Mouse (Mus musculus) limb, embryonic 11.5 days (tissue): ENCODE data around the gene Agxt. TPM values are rescaled to one million over a fixed set of nuclear protein-coding genes. Genes with fewer than 3 reads are reported as not detected.
A peak's percentile ranks its signal among the peaks of the same experiment; 100 is the strongest.

ENCODE experiments used
- ATAC-seq: fragments of 200-750 bp; cut with Nextera tagmentation; 2 replicates; pipeline ENCODE4 v1.8.0; 2017; ENCODE audit warnings: low read depth; ENCODE audit not compliant: insufficient number of reproducible peaks, low FRiP score, low TSS enrichment
- DNase-seq: peaks from one replicate; pipeline ENCODE4 v3.0.0-alpha.2; 2015; ENCODE audit warnings: low spot score
- H3K27ac ChIP-seq: fragments of 300-500 bp; sonication (generic); replicated peaks from 2 replicates; pipeline ENCODE4 v1.5.1; 2014; ENCODE audit warnings: low read depth, mild to moderate bottlenecking, low read length
- H3K27me3 ChIP-seq: fragments of 300-500 bp; sonication (generic); 2 replicates; pipeline ENCODE4 v1.6.1; 2014; ENCODE audit warnings: mild to moderate bottlenecking, low read length, mixed read lengths; ENCODE audit not compliant: control insufficient read depth, insufficient read depth
- H3K36me3 ChIP-seq: fragments of 300-500 bp; sonication (generic); 2 replicates; pipeline ENCODE4 v1.6.1; 2014; ENCODE audit warnings: mild to moderate bottlenecking, low read length, moderate library complexity, mixed read lengths; ENCODE audit not compliant: control insufficient read depth, insufficient read depth
- H3K4me1 ChIP-seq: fragments of 300-500 bp; sonication (generic); 2 replicates; pipeline ENCODE4 v1.6.1; 2014; ENCODE audit warnings: low read length, mixed read lengths; ENCODE audit not compliant: control insufficient read depth, insufficient read depth
- H3K4me2 ChIP-seq: fragments of 300-500 bp; sonication (generic); 2 replicates; pipeline ENCODE4 v1.6.1; 2014; ENCODE audit warnings: low read depth, mild to moderate bottlenecking, moderate library complexity; ENCODE audit not compliant: severe bottlenecking
- H3K4me3 ChIP-seq: fragments of 300-500 bp; sonication (generic); 2 replicates; pipeline ENCODE4 v1.5.1; 2014; ENCODE audit warnings: low read depth, low read length
- H3K9ac ChIP-seq: fragments of 300-500 bp; sonication (generic); 2 replicates; pipeline ENCODE4 v1.6.1; 2014; ENCODE audit warnings: mild to moderate bottlenecking, low read length
- H3K9me3 ChIP-seq: fragments of 300-500 bp; sonication (generic); 2 replicates; pipeline ENCODE4 v1.6.1; 2016; ENCODE audit warnings: low read length; ENCODE audit not compliant: control insufficient read depth
- WGBS: fragments of 180-500 bp; shearing (Covaris S2); extraction: QIAGEN DNeasy Blood & Tissue Kit; methylation state at CpG from one replicate; pipeline ENCODE4 v1.1.7; 2014; 5-methylcytosine and 5-hydroxymethylcytosine counted together
- polyA plus RNA-seq: library from polyadenylated mRNA; unstranded; fragments of >200 nt; fragmentation: Nextera tagmentation; extraction: Ambion mirVana; gene quantifications from 2 replicates; pipeline ENCODE4 v1.2.1, GENCODE M21; 2014

Gene Agxt
- polyA plus RNA-seq, 1 experiment from 2014 or later = not detected

GRCm38 (mm10) chr1:93115471-93115870 lies 19.6 kb upstream of the Agxt start:
- Histone ChIP-seq H3K9me3 (no peaks in the 10 kb centered on the region), H3K4me3 (peak overlapping the region; percentile 35), H3K36me3 (no peaks in the 10 kb centered on the region), H3K27ac (no peak overlapping the region), H3K9ac (peak overlapping the region; percentile 49), H3K27me3 (no peaks in the 10 kb centered on the region), H3K4me1 (no peaks in the 10 kb centered on the region), H3K4me2 (peak overlapping the region; percentile 59)
- WGBS = 20% methylated on average over 13 of the region's 13 CpGs
- ATAC-seq (peak; percentile 67), DNase-seq (no peak)

GRCm38 (mm10) chr1:93118816-93119215 lies 16.2 kb upstream of the Agxt start:
- H3K27ac ChIP-seq = no peak overlapping the region
- H3K36me3 ChIP-seq = no peaks in the 10 kb centered on the region
- no peak for ATAC-seq
- H3K9ac ChIP-seq = no peak overlapping the region
- 43% methylated on average over 4 of the region's 4 CpGs for WGBS
- H3K4me2 ChIP-seq = no peak overlapping the region
- no peak overlapping the region for H3K4me3 ChIP-seq
- no peak for DNase-seq
- no peaks in the 10 kb centered on the region for H3K9me3 ChIP-seq
- no peaks in the 10 kb centered on the region for H3K27me3 ChIP-seq
- no peaks in the 10 kb centered on the region for H3K4me1 ChIP-seq

DNA sequence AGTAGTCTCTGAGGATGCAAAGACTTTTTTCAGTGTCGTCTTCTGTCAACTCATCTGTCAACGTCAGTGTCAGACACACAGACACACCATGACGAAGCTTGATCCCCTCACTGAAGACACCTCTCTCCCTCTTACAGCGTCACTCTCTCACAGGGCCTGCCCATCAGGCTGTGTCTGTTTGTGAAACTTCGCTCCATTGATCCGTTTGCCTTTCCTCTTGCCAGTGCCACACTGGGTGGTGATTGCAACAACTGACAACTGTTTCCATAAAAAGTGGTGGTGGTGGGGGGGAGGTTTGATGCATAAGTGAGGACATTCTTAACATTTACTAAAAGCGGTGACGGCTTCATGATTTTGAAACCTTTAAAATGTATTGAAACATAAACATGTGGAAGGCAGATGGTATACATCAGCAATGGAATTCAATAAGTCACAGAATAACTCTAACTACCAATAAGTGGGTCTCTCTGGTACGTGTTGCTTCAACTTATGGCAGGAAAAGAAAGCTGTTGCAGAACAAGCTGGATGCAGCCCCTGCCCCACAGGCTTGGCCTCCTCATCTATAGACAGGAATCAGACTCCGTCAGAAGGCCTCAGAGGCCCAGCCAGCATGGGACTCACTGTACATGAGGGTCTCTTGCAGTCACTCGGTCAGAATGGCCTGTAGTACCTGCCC lies 11.7 kb upstream of the Agxt start:
- 73% methylated on average over 11 of the region's 11 CpGs for WGBS
- Histone ChIP-seq H3K27ac (no peak overlapping the region; the same call in 1 of the 2 replicates), H3K9me3 (no peaks in the 10 kb centered on the region), H3K4me3 (no peak overlapping the region), H3K27me3 (no peaks in the 10 kb centered on the region), H3K4me2 (no peak overlapping the region), H3K9ac (no peak overlapping the region), H3K4me1 (no peaks in the 10 kb centered on the region), H3K36me3 (no peaks in the 10 kb centered on the region)
- DNase-seq (no peak), ATAC-seq (no peak)

DNA sequence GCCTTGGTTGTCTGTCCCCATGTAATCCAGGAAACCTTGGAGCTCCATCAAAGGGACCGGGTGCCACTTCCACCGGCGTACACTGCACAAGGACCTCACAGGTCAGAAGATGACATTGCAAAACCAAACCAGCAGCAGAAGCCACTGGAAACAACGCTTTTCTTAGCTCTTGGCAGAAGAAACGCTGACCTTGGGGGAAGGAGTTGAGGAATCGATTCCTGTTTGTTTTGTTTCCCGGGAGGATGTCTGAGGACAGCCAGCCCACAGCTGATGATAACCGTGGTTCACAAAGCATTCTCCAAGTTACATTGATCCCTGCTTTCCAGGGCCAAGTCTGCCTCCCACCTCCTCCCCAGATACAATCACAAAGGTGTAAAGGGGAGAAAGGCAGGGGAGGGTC lies 11.0 kb upstream of the Agxt start:
- Histone ChIP-seq H3K27me3 (no peaks in the 10 kb centered on the region), H3K9me3 (no peaks in the 10 kb centered on the region), H3K9ac (no peak overlapping the region), H3K36me3 (no peaks in the 10 kb centered on the region), H3K4me1 (peaks cover 4% of the 10 kb centered on the region), H3K27ac (no peak overlapping the region), H3K4me3 (no peak overlapping the region), H3K4me2 (no peak overlapping the region)
- 85% methylated on average over 8 of the region's 8 CpGs for WGBS
- DNase-seq = no peak
- no peak for ATAC-seq

GRCm38 (mm10) chr1:93125256-93125655 lies 9.8 kb upstream of the Agxt start:
- Histone ChIP-seq H3K36me3 (no peaks in the 10 kb centered on the region), H3K9me3 (no peaks in the 10 kb centered on the region), H3K27ac (no peak overlapping the region), H3K4me3 (no peak overlapping the region), H3K4me1 (peaks cover 6% of the 10 kb centered on the region), H3K4me2 (no peak overlapping the region), H3K9ac (no peak overlapping the region), H3K27me3 (no peaks in the 10 kb centered on the region)
- 71% methylated on average over 5 of the region's 5 CpGs for WGBS
- ATAC-seq (no peak), DNase-seq (no peak)

DNA sequence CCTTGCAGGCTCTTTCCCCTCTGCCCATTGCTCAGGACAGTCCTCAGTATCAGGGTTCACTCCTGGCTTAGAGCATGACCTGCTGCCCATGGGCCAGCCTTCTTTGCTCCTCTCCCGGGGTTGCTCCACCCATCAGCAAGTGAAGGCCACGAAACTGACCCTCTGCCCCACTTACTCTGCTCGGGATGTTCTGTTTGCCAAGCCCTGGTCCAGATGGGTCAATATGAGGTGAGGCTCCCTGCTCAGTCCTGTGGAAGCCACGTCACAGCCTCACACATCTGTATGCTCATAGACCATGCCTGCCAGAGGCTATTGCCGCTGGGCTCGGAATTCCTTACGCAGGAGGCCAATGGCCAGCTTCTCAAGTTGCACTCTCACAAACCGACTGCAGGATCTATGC lies 6.8 kb upstream of the Agxt start:
- H3K27ac ChIP-seq = no peak overlapping the region
- DNase-seq (no peak), ATAC-seq (no peak)
- H3K9me3 ChIP-seq = no peaks in the 10 kb centered on the region
- peaks cover 6% of the 10 kb centered on the region for H3K4me1 ChIP-seq
- no peak overlapping the region for H3K4me2 ChIP-seq
- no peak overlapping the region for H3K9ac ChIP-seq
- H3K27me3 ChIP-seq = no peaks in the 10 kb centered on the region
- H3K4me3 ChIP-seq = no peak overlapping the region
- WGBS = 80% methylated on average over 8 of the region's 8 CpGs
- H3K36me3 ChIP-seq = no peaks in the 10 kb centered on the region

DNA sequence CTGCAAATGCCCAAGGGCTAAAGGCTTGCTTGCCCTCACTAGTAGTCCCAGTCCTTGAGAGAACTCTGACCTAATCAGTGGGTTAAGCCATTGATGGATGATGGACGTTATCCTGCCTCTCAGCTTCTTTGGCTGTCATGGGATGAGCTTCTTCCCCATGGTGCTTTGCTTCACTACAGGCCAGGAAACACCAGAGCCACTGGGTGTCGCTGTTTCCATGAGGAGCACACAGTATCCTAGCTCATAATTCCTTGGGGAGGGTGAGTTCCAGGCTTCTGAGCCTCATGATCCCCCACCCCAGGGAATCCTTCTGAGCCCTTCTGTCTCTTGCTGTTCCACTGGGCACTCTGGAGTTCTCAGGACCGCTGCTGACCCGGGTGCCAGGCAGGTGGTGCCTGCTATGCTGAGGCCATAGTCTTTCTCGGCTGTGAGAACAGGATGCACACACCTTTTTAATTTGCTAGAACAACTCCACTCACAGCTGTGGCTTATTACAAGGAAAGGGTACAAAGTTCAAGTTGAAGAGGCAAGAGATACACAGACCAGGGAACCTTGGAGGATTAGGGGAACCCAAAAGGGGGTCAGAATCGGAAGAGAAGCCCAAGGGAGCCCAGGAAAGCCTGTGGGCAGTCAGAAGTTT lies 6.2 kb upstream of the Agxt start:
- Histone ChIP-seq H3K9me3 (no peaks in the 10 kb centered on the region), H3K4me3 (no peak overlapping the region), H3K36me3 (no peaks in the 10 kb centered on the region), H3K27me3 (no peaks in the 10 kb centered on the region), H3K9ac (no peak overlapping the region), H3K27ac (no peak overlapping the region), H3K4me2 (no peak overlapping the region), H3K4me1 (peaks cover 6% of the 10 kb centered on the region)
- ATAC-seq (0 out of 2 replicates have a peak, but pooled peaks have one; percentile 53), DNase-seq (peak; percentile 74)
- 10% methylated on average over 6 of the region's 6 CpGs for WGBS

- Histone ChIP-seq H3K27me3 (no peaks in the 10 kb centered on the region), H3K9me3 (no peaks in the 10 kb centered on the region), H3K27ac (no peak overlapping the region), H3K4me3 (no peak overlapping the region), H3K4me1 (peaks cover 6% of the 10 kb centered on the region), H3K9ac (no peak overlapping the region), H3K4me2 (no peak overlapping the region), H3K36me3 (no peaks in the 10 kb centered on the region)
- ATAC-seq = no peak
- no peak for DNase-seq
- 71% methylated on average over 10 of the region's 10 CpGs for WGBS
These were observed 4.6 kb upstream of the Agxt start for GRCm38 (mm10) chr1:93130242-93130983.
